ENCODE assay signal across 8 mouse cellular contexts in genomic region chr17:32350382-32350983, GRCm38 (mm10). TPM values are rescaled to one million over a fixed set of nuclear protein-coding genes. Genes with fewer than 3 reads are reported as not detected.
A peak's percentile ranks its signal among the peaks of the same experiment; 100 is the strongest.
DNase-seq lines count a peak whose midpoint lies in the region; ATAC-seq and TF ChIP-seq lines count a peak whose summit lies in the region.

Akap8l (minus strand) TSS chr17:32350607.

- DNase-seq in gastrocnemius, adult 8-10 months (ENCODE audit: low spot score in 2 of 2), result peak; percentile 97
- peak; percentile 96 for DNase-seq in hindlimb bud, embryonic 11.5 days (ENCODE audit: extremely low spot score, low read depth, low spot score)
- DNase-seq in left cerebral cortex, adult 8-10 months (ENCODE audit: low spot score in 2 of 2), result peak; percentile 94 to 99
- DNase-seq in right cerebral cortex, postnatal 10 days (ENCODE audit: low spot score in 2 of 2), result peak; percentile 98 to 99
- DNase-seq in urinary bladder, postnatal 25 days (ENCODE audit: low spot score), result peak; percentile 84

- TF ChIP-seq CTCF in cortical plate, adult 2 months (IDR thresholded peaks at IDR 0.05; ENCODE audit: extremely low read depth, insufficient read depth, low read length), result no peak

- H3K36me3 ChIP-seq in megakaryocyte, embryonic 14.5 days (replicated peaks; ENCODE audit: low read length), result peaks cover 42% of the 10 kb centered on the region

- no peaks in the 10 kb centered on the region for H3K27me3 ChIP-seq in megakaryocyte, embryonic 14.5 days (replicated peaks)

- ATAC-seq in activated CD4-positive, CD25-positive, alpha-beta regulatory T cell, adult 4 months, result peak; percentile 97

- peak within 1 kb of the TSS; percentile 80 for H3K27ac ChIP-seq in cortical plate, adult 2 months (ENCODE audit: insufficient read depth, low read length)

- peak within 1 kb of the TSS; percentile 89 for H3K4me3 ChIP-seq in cortical plate, adult 2 months (ENCODE audit: insufficient read depth, low read length)
- peak within 1 kb of the TSS; percentile 100 for H3K4me3 ChIP-seq in megakaryocyte, embryonic 14.5 days (replicated peaks)

- peaks cover 4% of the 10 kb centered on the region; the same call in 1 of the 2 replicates for H3K4me1 ChIP-seq in cortical plate, adult 2 months (ENCODE audit: control insufficient read depth, insufficient read depth, low read length)
- H3K4me1 ChIP-seq in megakaryocyte, embryonic 14.5 days, result peaks cover 39% of the 10 kb centered on the region

- TF ChIP-seq POLR2A in cortical plate, adult 2 months (IDR thresholded peaks at IDR 0.05; ENCODE audit: extremely low read depth, insufficient read depth, low read length), result peak; percentile 100

- H3K9me3 ChIP-seq in megakaryocyte, embryonic 14.5 days, result no peaks in the 10 kb centered on the region

RNA-seq across cellular contexts. Expression of gene Akap8l, which starts in this region (rescaled TPM):
- polyA plus RNA-seq in activated CD4-positive, CD25-positive, alpha-beta regulatory T cell, adult 4 months (2017; shearing (Covaris generic)), result 10 to 100 TPM; 43.6 to 50.5 TPM
- polyA plus RNA-seq in cortical plate, adult 2 months (2012; rRNA removed), result 363 and 441 TPM in 2 replicates
- 10 to 100 TPM; 29.4 to 41.8 (median 37.5) TPM for total RNA-seq in gastrocnemius, adult 8-10 months (2022)
- total RNA-seq in left cerebral cortex, adult 8-10 months (2022), result 100 to 1,000 TPM; 184 to 217 (median 195) TPM
- 93.3 and 157 TPM in 2 replicates for polyA plus RNA-seq in megakaryocyte, embryonic 14.5 days (2012; ENCODE audit: insufficient read depth, low replicate concordance)

Comparison
In these comparisons a context has a peak if more than half of its experiments do, and no peak if none do; other contexts are left out.
1. Peak in every context shown above with its lines: DNase-seq, ATAC-seq, H3K4me3 ChIP-seq and H3K27ac ChIP-seq.
2. RNA of gene Akap8l (total RNA-seq): 184 to 217 TPM in left cerebral cortex, adult 8-10 months; 29.4 to 41.8 TPM in gastrocnemius, adult 8-10 months; every median in the first group is over 4 times any median in the second.